Mouse (Mus musculus): ENCODE results near the gene Gm11116.

Gm11116 gene

DNA sequence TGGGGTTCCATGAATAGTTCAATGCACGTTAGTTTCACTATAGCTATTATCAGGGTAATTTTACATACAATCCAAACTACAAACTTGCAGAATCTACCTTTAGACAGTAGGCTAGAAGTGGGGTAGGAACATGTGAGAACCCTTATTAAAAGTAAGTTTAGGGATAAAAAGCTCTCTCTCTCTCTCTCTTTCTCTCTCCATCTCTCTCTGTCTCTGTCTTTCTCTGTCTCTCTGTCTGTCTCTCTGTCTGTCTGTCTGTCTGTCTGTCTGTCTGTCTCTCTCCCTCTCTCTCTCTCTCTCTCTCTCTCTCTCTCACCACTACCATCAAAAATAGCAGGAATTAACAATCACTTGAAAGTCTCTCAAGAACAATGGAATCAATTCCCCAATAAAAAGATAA lies at the start of gene Gm11116:
TSS of gene Gm11116 (minus strand) at position 101 of the 400 bp plus-strand sequence.
- WGBS, result 72% methylated on average over 1 of the region's 1 CpGs

DNA sequence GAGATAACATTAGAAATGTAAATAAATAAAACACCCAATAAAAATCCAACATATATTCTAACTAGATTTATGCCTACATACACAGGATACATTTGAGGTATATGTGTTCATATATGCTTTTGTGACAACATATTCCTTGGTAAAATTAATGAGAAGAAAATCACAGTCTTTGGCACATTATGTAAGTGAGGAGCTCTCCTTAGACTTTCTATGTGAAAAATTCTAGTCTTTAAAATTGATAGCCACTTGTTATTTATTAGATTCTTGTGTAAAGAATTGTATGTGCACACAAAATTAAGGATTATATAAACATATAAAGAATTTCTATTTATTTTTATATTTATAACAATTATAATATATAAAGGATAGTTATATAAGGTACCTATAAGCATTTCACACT lies 42.7 kb upstream of the Gm11116 start, which contains the start of gene Gm11115:
TSS of gene Gm11115 (minus strand) at position 101 of the 400 bp plus-strand sequence.

DNA sequence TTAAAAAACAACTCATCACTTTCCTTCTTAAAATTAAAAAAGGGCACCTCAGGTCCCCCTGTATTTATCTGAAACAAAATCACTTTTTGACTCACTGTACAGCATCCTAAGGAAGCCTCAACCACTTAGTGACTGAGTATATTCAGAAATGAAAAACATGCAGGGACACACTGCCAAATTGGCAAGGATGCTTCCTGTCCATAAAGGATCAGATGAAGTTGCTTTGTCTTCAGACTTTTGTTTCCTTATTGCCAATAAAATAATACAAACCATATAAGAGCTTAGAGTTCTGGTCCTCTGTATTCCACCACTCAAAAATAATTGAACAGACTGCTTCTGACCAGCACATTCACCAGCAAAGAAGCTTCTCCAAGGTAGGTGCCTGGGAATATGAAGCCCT lies 25.1 kb downstream of the Gm11116 start, which contains the start of gene Smr2:
TSS of gene Smr2 (plus strand) at position 301 of the 400 bp plus-strand sequence.

